Mouse (Mus musculus) adipose tissue, adult 10 weeks (tissue): Measurements from ENCODE around the gene Cers3. TPM values are rescaled to one million over a fixed set of nuclear protein-coding genes. Genes with fewer than 3 reads are reported as not detected.

Source experiments
- polyA plus RNA-seq: library from polyadenylated mRNA; stranded (reverse); fragments of 350-450 nt; fragmentation: Illumina TruSeq; extraction: RNeasy Lipid Tissue Mini Kit (QIAGEN cat#74804); gene quantifications from one replicate; pipeline ENCODE4 v1.2.3, GENCODE M21; 2014; ENCODE audit warnings: low read depth, low replicate concordance

Gene Cers3
- 1.5 TPM for polyA plus RNA-seq

DNA sequence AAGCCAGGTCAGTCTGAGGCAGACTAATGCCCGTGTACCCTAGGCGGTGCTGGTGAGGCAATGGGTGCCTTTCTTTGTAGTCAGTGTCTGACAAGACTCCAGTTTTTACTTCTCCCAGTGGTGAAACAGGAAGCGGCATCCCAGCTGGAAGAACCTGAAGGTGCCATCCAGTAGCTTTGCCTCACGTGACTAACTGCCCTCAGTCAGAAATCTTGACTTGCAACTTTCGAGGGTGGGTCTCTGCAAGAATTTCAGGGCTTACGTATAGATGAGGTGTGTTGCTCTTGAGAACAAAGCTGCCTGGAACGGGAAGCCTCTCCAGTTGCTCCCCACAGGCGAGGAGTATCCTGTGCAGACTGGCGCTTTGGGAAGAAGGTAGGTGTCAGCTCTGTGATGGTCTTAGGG, at the start of gene Cers3:
TSS of gene Cers3 (plus strand) at position 128 of the 405 bp plus-strand sequence.

DNA sequence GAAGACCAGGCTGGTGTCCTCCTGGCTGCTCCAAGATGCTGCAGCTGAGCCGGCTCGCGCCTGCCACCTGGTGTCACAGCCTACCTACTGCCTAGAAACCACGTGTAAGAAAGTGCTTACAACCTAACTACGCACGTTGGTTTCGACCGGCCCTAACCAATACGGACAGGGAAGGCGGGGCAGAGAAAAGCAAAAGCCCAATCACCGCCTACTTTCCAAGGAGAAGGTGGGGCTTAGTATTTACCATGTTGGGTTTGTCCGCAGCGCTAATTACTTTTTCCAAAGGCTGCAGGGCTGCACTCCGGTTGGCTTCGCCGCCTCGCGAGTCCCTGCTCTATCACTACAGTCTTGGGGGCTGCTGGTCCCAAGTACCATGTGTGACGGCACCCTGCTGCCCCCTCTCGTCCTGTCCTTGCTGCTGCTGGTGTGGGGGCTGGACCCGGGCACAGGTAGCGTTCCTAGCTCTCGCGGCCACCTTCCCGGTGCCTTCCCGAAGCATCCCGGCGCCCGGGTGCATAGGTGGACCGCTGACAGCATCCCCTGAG, 96.2 kb downstream of the Cers3 start, which contains the start of gene Adamts17:
TSS of gene Adamts17 (plus strand) at position 273 of the 545 bp plus-strand sequence.

Other genes with a start within 250 kb of the Cers3 start
- 11.6 TPM for gene Asb7, start 53.9 kb upstream of the Cers3 start, polyA plus RNA-seq
- 14.3 TPM for gene Lins1, start 53.6 kb upstream of the Cers3 start, polyA plus RNA-seq
- 0.76 TPM for gene Adamts17, start 96.2 kb downstream of the Cers3 start, polyA plus RNA-seq